Mouse (Mus musculus) testis, adult 2 months (tissue): ENCODE data around the gene Slc6a14. TPM values are rescaled to one million over a fixed set of nuclear protein-coding genes. Genes with fewer than 3 reads are reported as not detected.

ENCODE experiments used
- H3K27ac ChIP-seq: fragments of 200-500 bp; 2 replicates; pipeline ENCODE4 v1.5.1; 2012; ENCODE audit warnings: low read depth, low read length; ENCODE audit not compliant: control insufficient read depth, insufficient read depth
- H3K27me3 ChIP-seq: fragments of 200-500 bp; 2 replicates; pipeline ENCODE4 v1.6.1; 2012; ENCODE audit warnings: mild to moderate bottlenecking, low read length, moderate library complexity; ENCODE audit not compliant: control insufficient read depth, insufficient read depth
- H3K36me3 ChIP-seq: fragments of 200-500 bp; 2 replicates; pipeline ENCODE4 v1.6.1; 2012; ENCODE audit warnings: mild to moderate bottlenecking, low read length; ENCODE audit not compliant: control insufficient read depth, insufficient read depth
- H3K4me1 ChIP-seq: fragments of 200-500 bp; 2 replicates; pipeline ENCODE4 v1.6.1; 2012; ENCODE audit warnings: low read length; ENCODE audit not compliant: control insufficient read depth, insufficient read depth
- H3K4me3 ChIP-seq: fragments of 200-500 bp; 2 replicates; pipeline ENCODE4 v1.5.1; 2012; ENCODE audit warnings: low read depth, mild to moderate bottlenecking, low read length, moderate library complexity, mixed read lengths; ENCODE audit not compliant: control insufficient read depth
- CTCF ChIP-seq: fragments of 200-500 bp; IDR thresholded peaks from 2 replicates; pipeline ENCODE4 v1.5.1; 2012; ENCODE audit warnings: low read depth, mild to moderate bottlenecking, inconsistent platforms, low read length, moderate library complexity; ENCODE audit not compliant: control insufficient read depth, insufficient read depth, insufficient replicate concordance
- POLR2A ChIP-seq: fragments of 200-500 bp; IDR thresholded peaks from 2 replicates; pipeline ENCODE4 v1.6.1; 2012; ENCODE audit warnings: low read depth, mild to moderate bottlenecking, inconsistent platforms, low read length, moderate library complexity; ENCODE audit not compliant: control insufficient read depth
- polyA plus RNA-seq: library from polyadenylated mRNA; depleted of rRNA; stranded (reverse); fragments of >200 nt; gene quantifications from 2 replicates; pipeline ENCODE4 v1.2.3, GENCODE M21; 2012; rRNA removed

Gene Slc6a14
- polyA plus RNA-seq, 1 experiment, result 1.2 TPM

DNA sequence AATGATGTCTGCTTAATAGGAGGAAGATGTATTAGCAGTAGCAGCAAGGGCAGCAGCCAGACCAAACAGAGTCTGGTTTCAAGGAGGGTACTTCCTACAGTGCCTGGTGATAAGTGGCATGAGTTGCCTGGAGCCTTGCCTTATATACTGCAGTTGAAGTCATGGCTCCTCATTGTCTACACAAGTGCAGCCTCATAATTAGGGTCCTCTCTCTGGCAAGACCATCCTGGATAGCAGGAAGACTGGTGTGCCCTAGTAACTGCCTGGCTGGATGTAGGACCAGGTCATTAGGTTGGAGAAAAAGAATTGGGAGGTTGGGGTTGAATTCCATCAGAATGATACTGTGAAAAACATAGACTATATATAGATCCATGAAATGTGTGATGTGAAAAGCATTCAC, 30.3 kb downstream of the Slc6a14 start, which contains the start of gene Gm28269:
TSS of gene Gm28269 (minus strand) at position 101 of the 400 bp plus-strand sequence.
- H3K4me1 ChIP-seq, result no peaks in the 10 kb centered on the region
- no peaks in the 10 kb centered on the region for H3K36me3 ChIP-seq
- TF ChIP-seq POLR2A (no peak), CTCF (no peak)
- H3K27ac ChIP-seq, result peak within 1 kb of the TSS; percentile 42; the same call in 1 of the 2 replicates
- peak within 1 kb of the TSS; percentile 27; the same call in 1 of the 2 replicates for H3K4me3 ChIP-seq
- no peaks in the 10 kb centered on the region for H3K27me3 ChIP-seq

Other genes starting within 250 kb of the Slc6a14 start
- 0.12 and 0.19 TPM in 2 replicates for gene Agtr2, start 230.4 kb upstream of the Slc6a14 start, polyA plus RNA-seq
- gene Gm28269, start 30.2 kb downstream of the Slc6a14 start, polyA plus RNA-seq, result 37.8 and 64.8 TPM in 2 replicates